Mouse (Mus musculus): ENCODE measurements around the gene Psmd7. TPM values are rescaled to one million over a fixed set of nuclear protein-coding genes. Genes with fewer than 3 reads are reported as not detected.
"Not testable (repeated sequence)": the region's sequence is repeated elsewhere in the genome, so short reads cannot be mapped to it uniquely, and the experiment has no call there.

Psmd7 gene
- 100 to 1,000 TPM; 104 to 118 (median 109) TPM for total RNA-seq (2022)

GRCm38 (mm10) chr8:107587995-107588780 lies at the start of gene Psmd7:
TSS of gene Psmd7 (minus strand) at chr8:107588464.
- peak; percentile 90 to 91 for DNase-seq (ENCODE audit: low spot score in 2 of 2)

GRCm38 (mm10) chr8:107633734-107634133 lies 45.5 kb upstream of the Psmd7 start:
- no peak for DNase-seq (ENCODE audit: low spot score in 2 of 2)

GRCm38 (mm10) chr8:107629701-107630100 lies 41.4 kb upstream of the Psmd7 start:
- DNase-seq (ENCODE audit: low spot score in 2 of 2) = no peak

- DNase-seq (ENCODE audit: low spot score in 2 of 2) = no peak
Measured at GRCm38 (mm10) chr8:107628501-107629149, 40.4 kb upstream of the Psmd7 start.

- DNase-seq (ENCODE audit: low spot score in 2 of 2) = no peak
Measured at GRCm38 (mm10) chr8:107627881-107628280, 39.6 kb upstream of the Psmd7 start.

- not testable (repeated sequence) for DNase-seq (ENCODE audit: low spot score in 2 of 2)
Measured at GRCm38 (mm10) chr8:107624301-107624700, 36.0 kb upstream of the Psmd7 start.

- DNase-seq (ENCODE audit: low spot score in 2 of 2) = no peak
Measured at GRCm38 (mm10) chr8:107621930-107622623, 33.8 kb upstream of the Psmd7 start.

- DNase-seq (ENCODE audit: low spot score in 2 of 2) = no peak
Measured at GRCm38 (mm10) chr8:107621136-107621535, 32.9 kb upstream of the Psmd7 start.

- no peak for DNase-seq (ENCODE audit: low spot score in 2 of 2)
Measured at GRCm38 (mm10) chr8:107618499-107618898, 30.2 kb upstream of the Psmd7 start.

GRCm38 (mm10) chr8:107613411-107613810 lies 25.1 kb upstream of the Psmd7 start:
- DNase-seq (ENCODE audit: low spot score in 2 of 2) = no peak

GRCm38 (mm10) chr8:107610845-107611244 lies 22.6 kb upstream of the Psmd7 start:
- DNase-seq (ENCODE audit: low spot score in 2 of 2) = no peak

- no peak for DNase-seq (ENCODE audit: low spot score in 2 of 2)
Measured at GRCm38 (mm10) chr8:107608751-107609150, 20.5 kb upstream of the Psmd7 start.

- DNase-seq (ENCODE audit: low spot score in 2 of 2) = peak in 1 of 2 experiments; percentile 49
Measured at GRCm38 (mm10) chr8:107603026-107603425, 14.8 kb upstream of the Psmd7 start.

- DNase-seq (ENCODE audit: low spot score in 2 of 2) = no peak
Measured at GRCm38 (mm10) chr8:107599691-107600090, 11.4 kb upstream of the Psmd7 start.

- DNase-seq (ENCODE audit: low spot score in 2 of 2) = no peak
Measured at GRCm38 (mm10) chr8:107597731-107598130, 9.5 kb upstream of the Psmd7 start.

GRCm38 (mm10) chr8:107594817-107595216 lies 6.6 kb upstream of the Psmd7 start:
- no peak for DNase-seq (ENCODE audit: low spot score in 2 of 2)

GRCm38 (mm10) chr8:107593967-107594729 lies 5.9 kb upstream of the Psmd7 start:
- no peak for DNase-seq (ENCODE audit: low spot score in 2 of 2)

GRCm38 (mm10) chr8:107587429-107587994 lies 752 bp downstream of the Psmd7 start:
- no peak for DNase-seq (ENCODE audit: low spot score in 2 of 2)

- no peak for DNase-seq (ENCODE audit: low spot score in 2 of 2)
Measured at GRCm38 (mm10) chr8:107582136-107582535, 6.1 kb downstream of the Psmd7 start.

- no peak for DNase-seq (ENCODE audit: low spot score in 2 of 2)
Measured at GRCm38 (mm10) chr8:107581536-107581935, 6.7 kb downstream of the Psmd7 start.

- no peak for DNase-seq (ENCODE audit: low spot score in 2 of 2)
Measured at GRCm38 (mm10) chr8:107580879-107581278, 7.4 kb downstream of the Psmd7 start.
